Mouse (Mus musculus): ENCODE data around the gene Pfdn2. TPM values are rescaled to one million over a fixed set of nuclear protein-coding genes. Genes with fewer than 3 reads are reported as not detected.

Gene Pfdn2
- polyA plus RNA-seq, 1 experiment from 2014 or later, result 140 TPM

DNA sequence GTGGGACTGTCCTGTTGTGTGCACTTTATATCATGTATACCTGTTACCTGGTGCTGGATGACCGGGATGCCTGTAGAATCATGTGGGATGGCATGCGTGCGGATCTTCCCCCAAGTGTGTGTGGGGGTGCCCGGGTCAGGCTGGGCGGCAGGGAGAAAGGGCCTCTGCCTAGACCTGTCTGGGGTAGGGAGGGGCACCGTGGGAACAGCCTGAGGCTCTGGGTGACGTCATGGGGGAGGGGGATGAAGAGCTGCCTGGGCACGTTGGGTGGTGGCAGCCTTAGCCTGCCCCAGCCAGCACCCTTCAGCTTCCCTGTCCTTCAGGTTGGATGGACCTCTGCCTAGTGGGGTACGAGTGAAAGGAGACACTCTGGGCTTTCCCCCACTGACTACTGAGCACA, 38.9 kb downstream of the Pfdn2 start:
- no peak overlapping the region for H3K4me3 ChIP-seq
- no peak overlapping the region for H3K27ac ChIP-seq (replicated peaks)
- H3K27me3 ChIP-seq, result peaks cover 33% of the 10 kb centered on the region
- ATAC-seq (ENCODE audit: low FRiP score, low read depth), result no peak
- no peak overlapping the region for H3K9ac ChIP-seq (replicated peaks)
- no peaks in the 10 kb centered on the region for H3K36me3 ChIP-seq
- H3K4me2 ChIP-seq (replicated peaks), result no peak overlapping the region
- H3K4me1 ChIP-seq, result peaks cover 10% of the 10 kb centered on the region
- no peaks in the 10 kb centered on the region for H3K9me3 ChIP-seq
- WGBS, result 74% methylated on average over 9 of the region's 9 CpGs

- H3K9me3 ChIP-seq, result no peaks in the 10 kb centered on the region
- no peak overlapping the region for H3K9ac ChIP-seq (replicated peaks)
- H3K27ac ChIP-seq (replicated peaks), result no peak overlapping the region
- H3K4me3 ChIP-seq, result no peak overlapping the region
- no peaks in the 10 kb centered on the region for H3K36me3 ChIP-seq
- peaks cover 1% of the 10 kb centered on the region; the same call in 1 of the 2 replicates for H3K4me1 ChIP-seq
- peaks cover 25% of the 10 kb centered on the region for H3K27me3 ChIP-seq
- H3K4me2 ChIP-seq (replicated peaks), result no peak overlapping the region
- ATAC-seq (ENCODE audit: low FRiP score, low read depth), result no peak
- 66% methylated on average over 9 of the region's 9 CpGs for WGBS
Measured at GRCm38 (mm10) chr1:171385171-171385570, 39.7 kb downstream of the Pfdn2 start.

- no peak overlapping the region for H3K27ac ChIP-seq (replicated peaks)
Measured at GRCm38 (mm10) chr1:171387099-171387498, 41.6 kb downstream of the Pfdn2 start.

DNA sequence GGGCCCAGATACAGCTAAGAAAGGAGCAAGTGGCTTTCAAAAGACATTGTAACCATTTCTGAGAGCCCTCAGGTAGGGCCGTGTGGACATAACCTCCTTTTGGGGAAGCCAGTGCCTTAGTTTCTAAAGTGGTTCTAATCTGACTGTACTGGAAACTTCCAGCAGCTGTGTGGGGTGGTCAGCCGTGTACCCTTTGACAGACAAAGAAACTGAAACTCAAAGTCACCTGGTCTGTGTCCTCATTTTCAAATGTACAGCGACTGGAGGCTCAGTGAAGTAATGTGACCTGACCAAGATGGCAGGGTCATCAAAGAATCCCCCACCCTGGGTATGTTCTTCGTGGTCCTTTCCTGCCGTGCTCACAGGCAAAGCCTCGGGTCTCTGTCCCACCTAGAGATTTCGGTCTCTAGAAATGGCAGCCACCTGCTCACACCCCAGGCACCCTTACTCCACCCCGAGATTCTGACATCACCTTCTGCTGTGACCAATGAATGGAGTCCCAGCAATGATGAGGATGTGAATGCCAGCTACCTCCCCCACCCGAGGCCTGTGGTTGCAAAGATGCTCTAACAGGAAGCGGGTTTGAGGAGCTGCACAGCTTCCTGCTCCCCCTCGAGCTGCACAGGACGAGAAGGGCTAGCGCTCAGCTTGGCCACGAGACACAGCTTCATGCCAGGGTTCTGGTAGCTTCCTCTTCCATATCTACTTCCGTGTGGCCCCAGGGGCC, 43.1 kb downstream of the Pfdn2 start, which contains the start of gene Arhgap30:
Gene Arhgap30, plus strand, starts transcription at position 579 of the 727 bp plus-strand sequence.
- WGBS, result 87% methylated on average over 15 of the region's 15 CpGs
- H3K27ac ChIP-seq (replicated peaks), result no peak within 1 kb of the TSS
- no peak within 1 kb of the TSS for H3K9ac ChIP-seq (replicated peaks)
- H3K4me1 ChIP-seq, result no peaks in the 10 kb centered on the region
- H3K9me3 ChIP-seq, result no peaks in the 10 kb centered on the region
- H3K27me3 ChIP-seq, result peaks cover 7% of the 10 kb centered on the region; the same call in 1 of the 2 replicates
- no peak for ATAC-seq (ENCODE audit: low FRiP score, low read depth)
- no peaks in the 10 kb centered on the region for H3K36me3 ChIP-seq
- no peak within 1 kb of the TSS for H3K4me3 ChIP-seq
- H3K4me2 ChIP-seq (replicated peaks), result no peak within 1 kb of the TSS

More at GRCm38 (mm10) chr1:171387099-171387498, 41.6 kb downstream of the Pfdn2 start:
- H3K36me3 ChIP-seq, result no peaks in the 10 kb centered on the region
- H3K9ac ChIP-seq (replicated peaks), result no peak overlapping the region
- no peak overlapping the region for H3K4me3 ChIP-seq
- ATAC-seq (ENCODE audit: low FRiP score, low read depth), result no peak
- H3K27me3 ChIP-seq, result peaks cover 11% of the 10 kb centered on the region
- 22% methylated on average over 6 of the region's 6 CpGs for WGBS
- H3K4me2 ChIP-seq (replicated peaks), result no peak overlapping the region
- H3K4me1 ChIP-seq, result no peaks in the 10 kb centered on the region
- no peaks in the 10 kb centered on the region for H3K9me3 ChIP-seq

- Histone ChIP-seq H3K27ac (replicated peaks) (no peak overlapping the region), H3K4me3 (no peak overlapping the region), H3K4me1 (no peaks in the 10 kb centered on the region), H3K9ac (replicated peaks) (no peak overlapping the region), H3K4me2 (replicated peaks) (no peak overlapping the region), H3K36me3 (no peaks in the 10 kb centered on the region), H3K27me3 (0 out of 2 replicates have a peak, but pooled peaks cover 8% of the 10 kb centered on the region), H3K9me3 (no peaks in the 10 kb centered on the region)
- 87% methylated on average over 3 of the region's 4 CpGs for WGBS
- ATAC-seq (ENCODE audit: low FRiP score, low read depth), result no peak
Measured at GRCm38 (mm10) chr1:171390101-171390500, 44.6 kb downstream of the Pfdn2 start.

DNA sequence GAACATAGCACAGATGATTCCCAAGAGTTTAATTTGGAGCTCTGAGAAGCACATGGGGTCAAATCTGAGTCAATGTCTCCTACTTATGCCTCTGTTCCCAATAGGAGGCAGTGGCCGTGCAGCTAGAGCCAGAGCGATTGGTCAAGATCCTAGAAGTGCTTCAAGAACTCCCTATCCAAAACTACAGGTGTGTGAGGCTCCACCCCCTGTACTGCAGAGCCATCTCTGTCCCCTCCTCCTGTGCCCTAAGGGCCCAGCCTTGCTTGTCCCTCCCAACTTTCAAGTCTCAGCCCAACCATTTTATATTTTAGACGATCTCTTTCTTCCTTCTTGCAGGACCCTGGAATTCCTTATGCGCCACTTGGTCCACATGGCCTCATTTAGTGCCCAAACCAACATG, 56.4 kb downstream of the Pfdn2 start:
- Histone ChIP-seq H3K4me2 (replicated peaks) (no peak overlapping the region), H3K9ac (replicated peaks) (no peak overlapping the region), H3K9me3 (no peaks in the 10 kb centered on the region), H3K4me3 (no peak overlapping the region), H3K27ac (replicated peaks) (no peak overlapping the region), H3K36me3 (no peaks in the 10 kb centered on the region), H3K4me1 (no peaks in the 10 kb centered on the region), H3K27me3 (peaks cover 13% of the 10 kb centered on the region; the same call in 1 of the 2 replicates)
- no peak for ATAC-seq (ENCODE audit: low FRiP score, low read depth)
- 89% methylated on average over 4 of the region's 4 CpGs for WGBS

GRCm38 (mm10) chr1:171402991-171403390, 57.5 kb downstream of the Pfdn2 start:
- no peak overlapping the region for H3K27ac ChIP-seq (replicated peaks)
- H3K27me3 ChIP-seq, result peaks cover 18% of the 10 kb centered on the region
- H3K36me3 ChIP-seq, result no peaks in the 10 kb centered on the region
- H3K4me3 ChIP-seq, result no peak overlapping the region
- no peaks in the 10 kb centered on the region for H3K9me3 ChIP-seq
- no peaks in the 10 kb centered on the region for H3K4me1 ChIP-seq
- no peak overlapping the region for H3K9ac ChIP-seq (replicated peaks)
- no peak for ATAC-seq (ENCODE audit: low FRiP score, low read depth)
- WGBS, result 90% methylated on average over 5 of the region's 9 CpGs
- H3K4me2 ChIP-seq (replicated peaks), result no peak overlapping the region

GRCm38 (mm10) chr1:171407263-171407662, 61.8 kb downstream of the Pfdn2 start:
- H3K4me3 ChIP-seq, result no peak overlapping the region

More at GRCm38 (mm10) chr1:171407263-171407662, 61.8 kb downstream of the Pfdn2 start:
- no peak overlapping the region for H3K9ac ChIP-seq (replicated peaks)
- H3K4me1 ChIP-seq, result no peaks in the 10 kb centered on the region
- no peak overlapping the region for H3K4me2 ChIP-seq (replicated peaks)
- H3K27ac ChIP-seq (replicated peaks), result no peak overlapping the region
- WGBS, result 77% methylated on average over 5 of the region's 5 CpGs
- ATAC-seq (ENCODE audit: low FRiP score, low read depth), result no peak
- H3K9me3 ChIP-seq, result no peaks in the 10 kb centered on the region
- H3K27me3 ChIP-seq, result peaks cover 26% of the 10 kb centered on the region
- H3K36me3 ChIP-seq, result no peaks in the 10 kb centered on the region

Other genes starting within 250 kb of the Pfdn2 start
- 1.7 and 3.6 TPM in 2 replicates for gene Cfap126, start 231.8 kb upstream of the Pfdn2 start, polyA plus RNA-seq (2016; fragmentation: Nextera tagmentation; extraction: Ambion mirVana)
- 225 and 229 TPM in 2 replicates for gene Sdhc, start 195.1 kb upstream of the Pfdn2 start, polyA plus RNA-seq (2016; fragmentation: Nextera tagmentation; extraction: Ambion mirVana)
- 0.33 and 0.94 TPM in 2 replicates for gene Mpz, start 195.0 kb upstream of the Pfdn2 start, polyA plus RNA-seq (2016; fragmentation: Nextera tagmentation; extraction: Ambion mirVana)
- 20.4 and 20.8 TPM in 2 replicates for gene Pcp4l1, start 149.4 kb upstream of the Pfdn2 start, polyA plus RNA-seq (2016; fragmentation: Nextera tagmentation; extraction: Ambion mirVana)
- gene Nr1i3, start 131.7 kb upstream of the Pfdn2 start, polyA plus RNA-seq (2016; fragmentation: Nextera tagmentation; extraction: Ambion mirVana), result 0.11 and 0.47 TPM in 2 replicates
- 28.5 and 33.4 TPM in 2 replicates for gene Tomm40l, start 123.2 kb upstream of the Pfdn2 start, polyA plus RNA-seq (2016; fragmentation: Nextera tagmentation; extraction: Ambion mirVana)
- 2.9 and 6.6 TPM in 2 replicates for gene Apoa2, start 120.6 kb upstream of the Pfdn2 start, polyA plus RNA-seq (2016; fragmentation: Nextera tagmentation; extraction: Ambion mirVana)
- gene Fcer1g, start 111.3 kb upstream of the Pfdn2 start, polyA plus RNA-seq (2016; fragmentation: Nextera tagmentation; extraction: Ambion mirVana), result 22.3 and 28.4 TPM in 2 replicates
- gene Adamts4, start 95.2 kb upstream of the Pfdn2 start, polyA plus RNA-seq (2016; fragmentation: Nextera tagmentation; extraction: Ambion mirVana), result 8.2 and 9.2 TPM in 2 replicates
- 224 and 226 TPM in 2 replicates for gene Ndufs2, start 94.3 kb upstream of the Pfdn2 start, polyA plus RNA-seq (2016; fragmentation: Nextera tagmentation; extraction: Ambion mirVana)
- gene B4galt3, start 75.3 kb upstream of the Pfdn2 start, polyA plus RNA-seq (2016; fragmentation: Nextera tagmentation; extraction: Ambion mirVana), result 72.1 and 80.6 TPM in 2 replicates
- gene Ppox, start 64.5 kb upstream of the Pfdn2 start, polyA plus RNA-seq (2016; fragmentation: Nextera tagmentation; extraction: Ambion mirVana), result 61.4 and 61.5 TPM in 2 replicates
- gene Usp21, start 57.7 kb upstream of the Pfdn2 start, polyA plus RNA-seq (2016; fragmentation: Nextera tagmentation; extraction: Ambion mirVana), result 113 and 119 TPM in 2 replicates
- gene Ufc1, start 50.6 kb upstream of the Pfdn2 start, polyA plus RNA-seq (2016; fragmentation: Nextera tagmentation; extraction: Ambion mirVana), result 106 TPM in 2 replicates
- 49.3 and 51.9 TPM in 2 replicates for gene Dedd, start 16.5 kb upstream of the Pfdn2 start, polyA plus RNA-seq (2016; fragmentation: Nextera tagmentation; extraction: Ambion mirVana)
- gene Nit1, start within 50 bp of the Pfdn2 start, polyA plus RNA-seq (2016; fragmentation: Nextera tagmentation; extraction: Ambion mirVana), result 45.9 and 49.7 TPM in 2 replicates
- gene Klhdc9, start 15.1 kb downstream of the Pfdn2 start, polyA plus RNA-seq (2016; fragmentation: Nextera tagmentation; extraction: Ambion mirVana), result 1.9 and 2.3 TPM in 2 replicates
- gene Nectin4, start 24.4 kb downstream of the Pfdn2 start, polyA plus RNA-seq (2016; fragmentation: Nextera tagmentation; extraction: Ambion mirVana), result 0.88 and 1.4 TPM in 2 replicates
- gene Arhgap30, start 43.3 kb downstream of the Pfdn2 start, polyA plus RNA-seq (2016; fragmentation: Nextera tagmentation; extraction: Ambion mirVana), result 1.0 and 1.4 TPM in 2 replicates
- 175 and 190 TPM in 2 replicates for gene Usf1, start 65.6 kb downstream of the Pfdn2 start, polyA plus RNA-seq (2016; fragmentation: Nextera tagmentation; extraction: Ambion mirVana)
- 9.9 and 10.5 TPM in 2 replicates for gene Tstd1, start 73.2 kb downstream of the Pfdn2 start, polyA plus RNA-seq (2016; fragmentation: Nextera tagmentation; extraction: Ambion mirVana)
- gene F11r, start 91.9 kb downstream of the Pfdn2 start, polyA plus RNA-seq (2016; fragmentation: Nextera tagmentation; extraction: Ambion mirVana), result 10.1 and 12.4 TPM in 2 replicates
- gene Alyref2, start 157.8 kb downstream of the Pfdn2 start, polyA plus RNA-seq (2016; fragmentation: Nextera tagmentation; extraction: Ambion mirVana), result 19.0 and 21.8 TPM in 2 replicates
- gene Itln1, start 189.6 kb downstream of the Pfdn2 start, polyA plus RNA-seq (2016; fragmentation: Nextera tagmentation; extraction: Ambion mirVana), result not detected in 2 replicates
- gene Cd244a, start 213.5 kb downstream of the Pfdn2 start, polyA plus RNA-seq (2016; fragmentation: Nextera tagmentation; extraction: Ambion mirVana), result not detected in 2 replicates